Mouse (Mus musculus): ENCODE measurements around the gene Itgb1bp1.

DNA sequence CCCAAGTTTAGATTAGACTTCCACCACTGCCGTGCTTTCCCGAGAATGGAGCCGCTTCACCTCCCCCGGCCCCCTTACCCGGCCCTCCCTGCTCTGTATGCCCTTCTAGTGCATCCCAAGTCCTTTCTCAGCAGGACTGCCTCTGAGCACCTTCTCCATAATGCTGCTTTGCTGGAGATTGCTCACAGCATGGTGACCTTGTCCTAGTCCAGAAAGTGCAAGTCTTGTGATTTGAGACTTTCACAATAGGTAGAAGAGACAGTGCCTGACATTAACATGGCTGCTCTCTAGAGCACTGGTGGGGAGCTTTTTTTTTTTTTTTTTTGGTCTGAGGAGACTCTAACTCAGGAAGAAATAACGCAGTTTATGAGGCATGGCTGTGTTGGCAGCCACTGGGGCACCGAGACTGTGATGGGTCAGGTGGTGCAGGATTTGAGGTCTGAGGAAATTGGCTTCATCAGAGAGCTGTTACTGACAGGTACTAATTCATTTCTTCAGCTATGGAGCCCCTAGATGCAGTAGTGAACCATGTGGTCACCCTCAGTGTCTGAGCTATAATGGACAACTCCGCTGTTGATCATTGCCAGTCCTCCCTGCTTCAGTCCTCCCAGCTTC is 71.4 kb downstream of the Itgb1bp1 start:
- TF ChIP-seq CTCF (conservative IDR thresholded peaks at IDR 0.05; ENCODE audit: low read length) (no peak), POU5F1 (IDR thresholded peaks at IDR 0.05; ENCODE audit: borderline replicate concordance, low read length) (no peak), NANOG (IDR thresholded peaks at IDR 0.05; ENCODE audit: borderline replicate concordance, low read length) (no peak)
